Mouse (Mus musculus) forebrain, embryonic 16.5 days (tissue): ENCODE data around the gene Tacc2. TPM values are rescaled to one million over a fixed set of nuclear protein-coding genes. Genes with fewer than 3 reads are reported as not detected.

Experiments used
- ATAC-seq: fragments of 200-750 bp; cut with Nextera tagmentation; 2 replicates; pipeline ENCODE4 v1.8.0; 2017; ENCODE audit warnings: mild to moderate bottlenecking, moderate library complexity
- H3K27ac ChIP-seq: fragments of 300-500 bp; sonication (generic); 2 replicates; pipeline ENCODE4 v1.5.1; 2014; ENCODE audit warnings: low read length, control low read depth
- H3K27me3 ChIP-seq: fragments of 300-500 bp; sonication (generic); replicated peaks from 2 replicates; pipeline ENCODE4 v1.6.1; 2014; ENCODE audit warnings: low read length; ENCODE audit not compliant: control insufficient read depth, insufficient read depth
- H3K36me3 ChIP-seq: fragments of 300-500 bp; sonication (generic); 2 replicates; pipeline ENCODE4 v1.6.1; 2014; ENCODE audit not compliant: control insufficient read depth, insufficient read depth
- H3K4me1 ChIP-seq: fragments of 300-500 bp; sonication (generic); replicated peaks from 2 replicates; pipeline ENCODE4 v1.6.1; 2014; ENCODE audit warnings: low read length; ENCODE audit not compliant: control insufficient read depth, insufficient read depth
- H3K4me2 ChIP-seq: fragments of 300-500 bp; sonication (generic); 2 replicates; pipeline ENCODE4 v1.6.1; 2014; ENCODE audit warnings: mild to moderate bottlenecking, low read length, control low read depth
- H3K4me3 ChIP-seq: fragments of 300-500 bp; sonication (generic); replicated peaks from 2 replicates; pipeline ENCODE4 v1.5.1; 2014; ENCODE audit warnings: mild to moderate bottlenecking, low read length, control low read depth
- H3K9ac ChIP-seq: fragments of 300-500 bp; sonication (generic); replicated peaks from 2 replicates; pipeline ENCODE4 v1.6.1; 2014; ENCODE audit warnings: low read depth, low read length, control low read depth
- H3K9me3 ChIP-seq: fragments of 300-500 bp; sonication (generic); 2 replicates; pipeline ENCODE4 v1.6.1; 2016; ENCODE audit warnings: low read length; ENCODE audit not compliant: control insufficient read depth
- WGBS: fragments of 180-500 bp; shearing (Covaris S2); extraction: QIAGEN DNeasy Blood & Tissue Kit; methylation state at CpG from one replicate; pipeline ENCODE4 v1.1.7; 2014; 5-methylcytosine and 5-hydroxymethylcytosine counted together
- polyA plus RNA-seq: library from polyadenylated mRNA; unstranded; fragments of >200 nt; fragmentation: Nextera tagmentation; extraction: Ambion mirVana; gene quantifications from 2 replicates; pipeline ENCODE4 v1.2.1, GENCODE M21; 2015

The Tacc2 gene
- polyA plus RNA-seq, 1 experiment from 2014 or later = 59.0 TPM

DNA sequence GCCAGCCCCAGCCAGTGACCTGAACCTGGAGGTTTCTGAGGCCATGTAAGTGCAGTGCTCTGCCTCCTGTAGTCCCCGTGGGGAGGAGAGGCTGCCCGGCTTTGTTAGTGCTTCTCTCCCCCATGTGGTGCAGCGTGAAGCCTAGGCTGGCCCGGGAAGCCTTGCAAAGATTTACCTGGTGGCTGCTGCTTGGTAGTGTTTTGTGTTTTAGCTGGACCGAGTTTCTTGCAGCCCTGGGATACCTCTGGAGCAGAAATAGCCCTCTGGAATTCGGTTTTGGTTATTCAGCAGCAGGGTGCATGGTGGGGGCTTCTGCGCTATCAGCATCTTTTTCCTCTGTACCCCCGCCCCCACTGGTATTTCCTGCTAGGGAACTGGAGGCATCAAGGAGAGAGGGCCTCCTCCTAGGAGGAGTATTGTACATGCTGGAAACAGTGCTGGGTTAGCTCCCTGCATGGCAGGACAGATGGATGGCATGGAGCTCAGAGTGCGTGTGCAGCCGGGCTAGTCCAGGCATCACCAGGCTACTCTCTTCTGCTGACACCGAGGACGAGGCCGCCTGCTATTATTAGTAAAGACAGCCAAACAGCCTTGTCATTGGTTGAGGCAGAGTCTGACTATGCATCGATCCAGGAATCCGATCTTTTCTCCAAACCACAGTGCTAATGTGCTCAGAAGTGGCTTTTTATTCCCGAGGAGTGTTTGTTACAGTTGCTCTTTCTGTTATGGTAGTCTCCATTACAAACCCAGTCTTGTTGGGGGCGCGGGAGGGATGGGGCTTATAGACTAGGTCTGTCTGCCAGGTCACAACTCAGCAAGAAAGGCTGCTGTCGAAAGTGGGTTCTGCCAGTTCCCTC is 115.9 kb downstream of the Tacc2 start:
- 0% methylated on average over 19 of the region's 19 CpGs for WGBS
- H3K4me1 ChIP-seq = peaks cover 38% of the 10 kb centered on the region
- H3K27ac ChIP-seq = peak overlapping the region; percentile 99

DNA sequence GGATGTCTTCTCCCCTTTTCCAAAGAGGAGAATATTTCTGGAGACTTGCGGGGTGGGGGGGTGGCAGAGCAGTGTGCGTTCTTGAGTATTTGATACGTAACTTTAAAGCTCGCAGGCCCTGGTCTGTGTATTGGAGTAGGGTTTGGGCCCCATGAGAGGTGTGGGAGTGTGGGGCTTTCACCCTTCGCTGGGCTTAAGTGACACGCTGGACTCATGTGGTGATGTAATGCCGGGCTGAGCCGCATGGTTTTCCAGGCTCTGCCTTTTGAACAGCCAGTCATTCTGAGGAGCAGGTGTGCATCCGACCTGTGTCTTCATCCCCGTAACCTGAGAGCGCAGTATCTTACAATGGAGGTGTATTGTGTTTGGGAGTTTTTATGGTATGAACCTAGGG is 116.6 kb downstream of the Tacc2 start:
- ATAC-seq = 0 out of 2 replicates have a peak, but pooled peaks have one; percentile 9
- Histone ChIP-seq H3K9me3 (no peaks in the 10 kb centered on the region), H3K9ac (peak overlapping the region; percentile 99), H3K4me2 (peak overlapping the region; percentile 57), H3K4me1 (peaks cover 38% of the 10 kb centered on the region), H3K27ac (peak overlapping the region; percentile 99), H3K27me3 (no peaks in the 10 kb centered on the region), H3K36me3 (no peaks in the 10 kb centered on the region), H3K4me3 (peak overlapping the region; percentile 81)
- WGBS = 6% methylated on average over 11 of the region's 11 CpGs

More for the DNA sequence above, 115.9 kb downstream of the Tacc2 start:
- Histone ChIP-seq H3K9me3 (no peaks in the 10 kb centered on the region), H3K4me3 (peak overlapping the region; percentile 81), H3K4me2 (peak overlapping the region; percentile 57), H3K27me3 (no peaks in the 10 kb centered on the region), H3K9ac (peak overlapping the region; percentile 99), H3K36me3 (no peaks in the 10 kb centered on the region)
- ATAC-seq = peak; percentile 71

DNA sequence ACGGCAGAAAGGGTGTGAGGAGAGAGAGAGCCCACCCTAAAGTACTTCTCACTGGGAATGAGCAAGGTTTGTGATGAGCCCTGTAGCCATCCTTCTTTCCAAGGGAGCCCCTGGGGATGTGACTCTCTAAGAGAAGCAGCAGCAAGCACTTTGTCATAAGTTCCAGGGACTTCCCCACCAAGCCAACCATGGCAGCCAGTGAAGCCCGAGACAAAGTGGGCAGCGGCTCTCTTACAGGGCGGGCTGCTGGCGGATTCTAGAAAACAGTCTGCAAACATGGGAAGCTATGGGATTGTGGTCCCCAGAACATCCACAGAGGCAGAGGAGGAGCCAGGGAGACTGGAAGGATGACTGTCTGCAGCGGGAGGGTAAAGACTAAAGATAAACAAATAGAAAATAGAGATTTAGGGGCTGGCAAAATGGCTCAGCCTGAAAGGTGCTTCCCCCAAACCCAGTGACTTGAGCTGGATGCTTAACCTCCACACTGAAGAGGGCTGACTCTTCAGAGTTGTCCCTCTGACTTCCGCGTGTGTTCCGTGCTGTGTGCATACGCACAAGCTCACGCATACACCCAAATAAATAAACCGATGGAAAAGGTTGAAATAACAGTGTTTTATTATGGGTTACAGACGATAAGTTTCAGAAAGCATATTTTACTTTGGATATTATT is 118.6 kb downstream of the Tacc2 start:
- Histone ChIP-seq H3K36me3 (no peaks in the 10 kb centered on the region), H3K4me2 (peak overlapping the region; percentile 57), H3K4me1 (peaks cover 38% of the 10 kb centered on the region), H3K4me3 (no peak overlapping the region), H3K27ac (no peak overlapping the region), H3K27me3 (no peaks in the 10 kb centered on the region), H3K9ac (no peak overlapping the region), H3K9me3 (no peaks in the 10 kb centered on the region)
- WGBS = 67% methylated on average over 13 of the region's 13 CpGs
- no peak for ATAC-seq

DNA sequence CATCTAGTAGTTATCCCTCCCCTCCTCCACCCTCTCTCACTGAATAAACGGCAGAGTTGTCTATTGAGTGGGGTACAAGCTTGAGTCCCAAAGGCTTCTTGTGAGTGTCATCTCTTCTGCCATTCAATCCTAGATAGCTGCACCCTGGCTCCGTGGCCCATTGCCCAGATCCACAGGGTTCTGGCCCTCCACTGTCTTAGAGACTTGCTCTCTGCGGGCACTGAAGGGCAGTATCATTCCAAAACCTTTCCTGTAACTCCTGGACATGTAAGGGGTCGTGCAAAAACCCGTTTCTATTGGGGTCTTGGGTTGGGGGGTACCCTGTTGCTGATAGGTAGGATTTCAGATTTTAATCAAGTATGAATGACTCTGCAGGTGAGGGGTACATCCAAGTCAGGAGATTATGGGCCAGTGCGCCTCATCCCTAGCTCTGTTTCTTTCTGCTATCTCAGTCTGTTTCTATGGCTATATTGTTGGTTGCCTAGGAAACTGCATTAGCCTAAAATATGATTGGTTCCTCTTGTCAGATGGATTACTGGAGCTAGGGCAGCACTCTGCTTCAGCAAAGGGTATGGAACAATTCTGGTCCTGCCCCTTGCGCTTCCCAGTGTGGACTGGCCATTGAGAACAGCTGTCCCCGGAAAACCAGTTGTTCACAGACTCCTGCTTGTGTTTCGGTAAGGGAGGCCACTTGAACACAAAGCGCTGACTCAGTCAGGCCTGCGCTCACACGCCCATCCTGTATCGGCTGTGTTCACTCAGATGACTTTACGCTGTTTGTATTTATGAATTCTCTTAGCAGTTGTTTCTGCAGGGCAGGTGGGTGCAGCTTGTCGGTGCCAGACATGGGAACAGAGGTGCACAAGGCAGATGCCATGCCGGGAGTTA is 119.4 kb downstream of the Tacc2 start:
- no peak overlapping the region for H3K9ac ChIP-seq
- H3K27me3 ChIP-seq = no peaks in the 10 kb centered on the region
- ATAC-seq = no peak
- 69% methylated on average over 16 of the region's 16 CpGs for WGBS
- H3K4me2 ChIP-seq = peak overlapping the region; percentile 24; the same call in 1 of the 2 replicates
- H3K36me3 ChIP-seq = no peaks in the 10 kb centered on the region
- no peaks in the 10 kb centered on the region for H3K9me3 ChIP-seq
- no peak overlapping the region for H3K27ac ChIP-seq
- H3K4me1 ChIP-seq = peaks cover 40% of the 10 kb centered on the region
- no peak overlapping the region for H3K4me3 ChIP-seq

DNA sequence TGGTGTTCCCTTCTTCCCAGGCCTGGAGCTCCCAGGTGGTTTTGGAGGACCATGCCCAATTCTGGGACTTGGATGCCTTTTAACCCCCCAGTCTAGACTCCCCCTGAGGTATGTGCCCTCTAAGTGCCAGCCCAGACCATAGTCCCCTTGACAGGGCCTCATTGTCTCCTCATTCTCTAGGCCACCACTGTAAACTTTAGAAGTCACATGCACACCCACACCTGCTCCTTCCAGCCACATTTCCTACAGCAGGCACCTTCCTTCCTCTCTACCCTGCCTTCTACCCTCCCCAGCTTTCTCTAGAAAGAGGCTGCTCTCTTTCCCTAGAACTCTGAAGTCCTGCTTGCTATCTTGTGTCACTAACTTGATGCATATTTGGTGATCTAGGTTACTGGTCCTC is 121.2 kb downstream of the Tacc2 start:
- H3K4me2 ChIP-seq = no peak overlapping the region
- no peak overlapping the region for H3K9ac ChIP-seq
- H3K4me3 ChIP-seq = no peak overlapping the region
- peaks cover 36% of the 10 kb centered on the region for H3K4me1 ChIP-seq
- H3K27me3 ChIP-seq = no peaks in the 10 kb centered on the region
- no peak for ATAC-seq
- no peaks in the 10 kb centered on the region for H3K36me3 ChIP-seq
- H3K9me3 ChIP-seq = no peaks in the 10 kb centered on the region
- H3K27ac ChIP-seq = no peak overlapping the region

DNA sequence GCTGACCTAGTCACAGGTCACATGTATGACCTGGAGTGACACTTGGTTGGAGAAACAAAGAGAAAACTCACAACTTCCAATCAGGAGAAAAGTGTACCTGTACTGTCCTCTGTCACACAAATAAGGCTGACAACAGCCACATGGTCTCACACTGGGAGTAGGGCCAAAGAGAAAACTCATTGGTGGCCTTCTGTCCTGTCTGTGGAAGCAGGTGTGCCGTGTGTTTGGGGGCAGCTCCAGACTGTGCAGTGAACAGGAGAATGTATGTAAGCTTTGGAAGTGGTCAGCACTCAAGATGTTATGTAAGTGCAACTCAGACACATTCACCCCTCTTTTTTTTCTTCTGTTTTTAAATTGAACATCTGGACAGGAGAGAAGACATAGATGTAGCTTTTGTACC is 124.1 kb downstream of the Tacc2 start:
- H3K27me3 ChIP-seq = no peaks in the 10 kb centered on the region
- H3K27ac ChIP-seq = no peak overlapping the region
- ATAC-seq = no peak
- H3K9ac ChIP-seq = no peak overlapping the region
- H3K9me3 ChIP-seq = no peaks in the 10 kb centered on the region
- no peak overlapping the region for H3K4me2 ChIP-seq
- 80% methylated on average over 1 of the region's 1 CpGs for WGBS
- H3K4me3 ChIP-seq = no peak overlapping the region
- no peaks in the 10 kb centered on the region for H3K36me3 ChIP-seq
- H3K4me1 ChIP-seq = peaks cover 11% of the 10 kb centered on the region

DNA sequence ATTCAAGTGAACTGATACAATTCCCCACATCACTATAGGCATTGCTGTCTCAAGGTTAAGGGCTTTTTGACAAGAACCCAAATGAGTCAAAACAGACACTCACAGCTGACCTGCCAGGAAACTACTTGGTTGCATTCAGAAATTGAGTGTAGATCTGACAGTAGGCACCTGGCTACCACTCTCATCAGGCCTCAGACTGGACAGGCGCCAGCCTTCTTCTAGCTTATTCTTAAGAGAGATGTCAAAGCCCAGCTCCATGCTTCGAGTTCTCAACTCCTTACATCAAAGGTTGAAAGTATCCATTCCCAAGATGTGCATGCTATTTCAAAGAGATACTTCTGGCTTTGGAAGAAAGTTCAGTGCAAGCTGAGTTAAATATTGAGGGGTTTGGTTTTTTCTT is 128.0 kb downstream of the Tacc2 start:
- Histone ChIP-seq H3K9ac (no peak overlapping the region), H3K27me3 (no peaks in the 10 kb centered on the region), H3K4me3 (no peak overlapping the region), H3K9me3 (no peaks in the 10 kb centered on the region), H3K4me2 (no peak overlapping the region), H3K36me3 (no peaks in the 10 kb centered on the region), H3K4me1 (peaks cover 17% of the 10 kb centered on the region), H3K27ac (no peak overlapping the region)
- 65% methylated on average over 2 of the region's 2 CpGs for WGBS
- no peak for ATAC-seq

DNA sequence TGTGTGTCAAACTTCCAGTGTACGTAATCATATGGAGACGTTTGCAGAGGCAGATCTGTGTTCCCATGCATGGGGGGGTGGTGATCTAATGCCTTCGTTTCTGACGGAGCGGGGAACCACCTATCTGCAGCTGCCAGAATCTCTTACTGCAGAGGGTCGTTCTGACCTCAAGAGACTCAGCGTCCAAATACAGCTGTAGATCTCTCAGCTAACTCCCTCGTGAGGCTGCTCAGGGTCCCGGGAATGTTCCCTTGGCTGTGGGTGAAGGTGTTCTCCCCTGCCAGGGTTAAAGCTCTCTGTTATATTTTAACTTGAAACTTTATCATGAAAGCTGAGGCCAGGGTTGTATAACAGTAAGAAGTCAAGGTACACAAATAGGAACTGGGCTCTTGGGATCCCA is 131.7 kb downstream of the Tacc2 start:
- Histone ChIP-seq H3K27ac (no peak overlapping the region), H3K9me3 (no peaks in the 10 kb centered on the region), H3K36me3 (no peaks in the 10 kb centered on the region), H3K27me3 (no peaks in the 10 kb centered on the region), H3K4me1 (peaks cover 22% of the 10 kb centered on the region), H3K9ac (no peak overlapping the region), H3K4me2 (no peak overlapping the region), H3K4me3 (no peak overlapping the region)
- 65% methylated on average over 9 of the region's 9 CpGs for WGBS
- ATAC-seq = no peak
